Mouse (Mus musculus): ENCODE measurements around the gene Pcolce2. TPM values are rescaled to one million over a fixed set of nuclear protein-coding genes. Genes with fewer than 3 reads are reported as not detected.
"Not testable (repeated sequence)": the region's sequence is repeated elsewhere in the genome, so short reads cannot be mapped to it uniquely, and the experiment has no call there.

The Pcolce2 gene
- total RNA-seq (2021), result 10 to 100 TPM in 1 of 2 experiments, 1 to 10 TPM in 1; 3.4 to 10.3 TPM
- long read RNA-seq, experiment 1, full-length matches to known transcripts, result 1 of 2 reads
- long read RNA-seq, experiment 1, partial matches to known transcripts, result 0 of 2 reads
- long read RNA-seq, experiment 1, other reads (novel, unspliced or antisense), result 1 of 2 reads
- long read RNA-seq, experiment 2, full-length matches to known transcripts, result 11 of 14 reads
- long read RNA-seq, experiment 2, partial matches to known transcripts, result 0 of 14 reads
- long read RNA-seq, experiment 2, other reads (novel, unspliced or antisense), result 3 of 14 reads

- DNase-seq, result peak; percentile 56
Measured at GRCm38 (mm10) chr9:95637271-95638181, at the start of gene Pcolce2. Gene Pcolce2 (plus strand): TSS chr9:95637601.

- DNase-seq, result no peak
Measured at GRCm38 (mm10) chr9:95588070-95588469, 49.3 kb upstream of the Pcolce2 start.

- DNase-seq, result no peak
Measured at GRCm38 (mm10) chr9:95594291-95594690, 43.1 kb upstream of the Pcolce2 start.

- DNase-seq, result no peak
Measured at GRCm38 (mm10) chr9:95597466-95598178, 39.8 kb upstream of the Pcolce2 start.

GRCm38 (mm10) chr9:95598179-95598721 is 39.2 kb upstream of the Pcolce2 start:
- no peak for DNase-seq

- DNase-seq, result no peak
Measured at GRCm38 (mm10) chr9:95599399-95599798, 38.0 kb upstream of the Pcolce2 start.

GRCm38 (mm10) chr9:95602849-95603248 is 34.6 kb upstream of the Pcolce2 start:
- no peak for DNase-seq

GRCm38 (mm10) chr9:95603316-95603715 is 34.1 kb upstream of the Pcolce2 start:
- no peak for DNase-seq

- no peak for DNase-seq
Measured at GRCm38 (mm10) chr9:95607196-95607595, 30.2 kb upstream of the Pcolce2 start.

GRCm38 (mm10) chr9:95612246-95612768 is 25.1 kb upstream of the Pcolce2 start:
- no peak for DNase-seq

- DNase-seq, result no peak
Measured at GRCm38 (mm10) chr9:95613426-95614127, 23.8 kb upstream of the Pcolce2 start.

GRCm38 (mm10) chr9:95614861-95615615 is 22.4 kb upstream of the Pcolce2 start:
- DNase-seq, result peak; percentile 44

GRCm38 (mm10) chr9:95615961-95616360 is 21.4 kb upstream of the Pcolce2 start:
- no peak for DNase-seq

GRCm38 (mm10) chr9:95618572-95618971 is 18.8 kb upstream of the Pcolce2 start:
- no peak for DNase-seq

- no peak for DNase-seq
Measured at GRCm38 (mm10) chr9:95624072-95624471, 13.3 kb upstream of the Pcolce2 start.

- DNase-seq, result no peak
Measured at GRCm38 (mm10) chr9:95628439-95628948, 8.9 kb upstream of the Pcolce2 start.

- not testable (repeated sequence) for DNase-seq
Measured at GRCm38 (mm10) chr9:95629561-95629960, 7.8 kb upstream of the Pcolce2 start.

- no peak for DNase-seq
Measured at GRCm38 (mm10) chr9:95636395-95636794, 1.0 kb upstream of the Pcolce2 start.

- no peak for DNase-seq
Measured at GRCm38 (mm10) chr9:95639919-95640318, 2.5 kb downstream of the Pcolce2 start.

GRCm38 (mm10) chr9:95645926-95646325 is 8.5 kb downstream of the Pcolce2 start:
- no peak for DNase-seq
